Mouse (Mus musculus) common myeloid progenitor, adult 5-6 weeks (primary cell): ENCODE measurements around the gene Fut1. TPM values are rescaled to one million over a fixed set of nuclear protein-coding genes. Genes with fewer than 3 reads are reported as not detected.
A peak's percentile ranks its signal among the peaks of the same experiment; 100 is the strongest.
"Not testable (repeated sequence)": the region's sequence is repeated elsewhere in the genome, so short reads cannot be mapped to it uniquely, and the experiment has no call there.

Source experiments
- ATAC-seq: replicated peaks from 2 replicates; pipeline ENCODE4 v1.8.0; 2016; ENCODE audit warnings: low read depth, mild to moderate bottlenecking, moderate TSS enrichment, inconsistent platforms; ENCODE audit not compliant: poor library complexity, severe bottlenecking
- total RNA-seq: library from RNA; stranded (forward); fragments of 200-1000, 187-1606 nt; gene quantifications from 2 replicates; pipeline ENCODE4 v1.2.3, GENCODE M21; 2017

The Fut1 gene
- total RNA-seq, 1 experiment from 2014 or later = not detected

GRCm38 (mm10) chr7:45635711-45636688, 18.9 kb downstream of the Fut1 start:
- no peak for ATAC-seq

- ATAC-seq = no peak
These were observed 20.6 kb downstream of the Fut1 start for GRCm38 (mm10) chr7:45637710-45638109.

- no peak for ATAC-seq
These were observed 21.7 kb downstream of the Fut1 start for GRCm38 (mm10) chr7:45638623-45639401.

- no peak for ATAC-seq
These were observed 22.5 kb downstream of the Fut1 start, which contains the start of gene Mamstr for GRCm38 (mm10) chr7:45639561-45640027. TSS of gene Mamstr (plus strand) at chr7:45639977.

- no peak for ATAC-seq
These were observed 23.3 kb downstream of the Fut1 start for GRCm38 (mm10) chr7:45640191-45640957.

- ATAC-seq = no peak
These were observed 24.4 kb downstream of the Fut1 start for GRCm38 (mm10) chr7:45641391-45642040.

- no peak for ATAC-seq
These were observed 25.0 kb downstream of the Fut1 start for GRCm38 (mm10) chr7:45642083-45642482.

GRCm38 (mm10) chr7:45642503-45643255, 25.6 kb downstream of the Fut1 start:
- ATAC-seq = no peak

- ATAC-seq = peak; percentile 88
These were observed 26.5 kb downstream of the Fut1 start for GRCm38 (mm10) chr7:45643441-45644178.

GRCm38 (mm10) chr7:45644183-45644582, 27.1 kb downstream of the Fut1 start:
- ATAC-seq = no peak

- ATAC-seq = no peak
These were observed 27.9 kb downstream of the Fut1 start for GRCm38 (mm10) chr7:45644872-45645590.

- no peak for ATAC-seq
These were observed 28.5 kb downstream of the Fut1 start for GRCm38 (mm10) chr7:45645591-45645971.

GRCm38 (mm10) chr7:45646671-45647070, 29.6 kb downstream of the Fut1 start:
- no peak for ATAC-seq

GRCm38 (mm10) chr7:45649351-45649750, 32.3 kb downstream of the Fut1 start:
- ATAC-seq = no peak

- not testable (repeated sequence) for ATAC-seq
These were observed 33.4 kb downstream of the Fut1 start for GRCm38 (mm10) chr7:45650484-45650883.

GRCm38 (mm10) chr7:45654424-45655047, 37.4 kb downstream of the Fut1 start:
- ATAC-seq = no peak
